Mouse (Mus musculus) gastrocnemius, adult 2 months (tissue): ENCODE data around the gene Gpr180. TPM values are rescaled to one million over a fixed set of nuclear protein-coding genes. Genes with fewer than 3 reads are reported as not detected.

Source experiments
- DNase-seq: peaks from one replicate; pipeline ENCODE4 v3.0.0; 2022
- H3K27ac ChIP-seq: fragments of 200-600 bp; 2 replicates; pipeline ENCODE4 v1.8.1; 2022; ENCODE audit warnings: mild to moderate bottlenecking
- H3K4me3 ChIP-seq: fragments of 200-600 bp; 2 replicates; pipeline ENCODE4 v1.8.1; 2022; ENCODE audit warnings: mild to moderate bottlenecking, moderate library complexity
- CTCF ChIP-seq: fragments of 200-600 bp; IDR thresholded peaks from 2 replicates; pipeline ENCODE4 v1.8.1; 2022; ENCODE audit warnings: antibody characterized with exemption, mild to moderate bottlenecking, moderate library complexity
- intact Hi-C: fragments of 180-260 bp; cut with DNase I; formaldehyde crosslinking; loops from one replicate; pipeline ENCODE4 v1.15.1; 2025
- total RNA-seq, 2 experiments: library from RNA; stranded (reverse); gene quantifications; 2 replicates each; pipeline ENCODE4 v1.2.3; 2021

Gene Gpr180
- total RNA-seq, 2 experiments from 2014 or later, result 29.3 to 32.8 TPM

DNA sequence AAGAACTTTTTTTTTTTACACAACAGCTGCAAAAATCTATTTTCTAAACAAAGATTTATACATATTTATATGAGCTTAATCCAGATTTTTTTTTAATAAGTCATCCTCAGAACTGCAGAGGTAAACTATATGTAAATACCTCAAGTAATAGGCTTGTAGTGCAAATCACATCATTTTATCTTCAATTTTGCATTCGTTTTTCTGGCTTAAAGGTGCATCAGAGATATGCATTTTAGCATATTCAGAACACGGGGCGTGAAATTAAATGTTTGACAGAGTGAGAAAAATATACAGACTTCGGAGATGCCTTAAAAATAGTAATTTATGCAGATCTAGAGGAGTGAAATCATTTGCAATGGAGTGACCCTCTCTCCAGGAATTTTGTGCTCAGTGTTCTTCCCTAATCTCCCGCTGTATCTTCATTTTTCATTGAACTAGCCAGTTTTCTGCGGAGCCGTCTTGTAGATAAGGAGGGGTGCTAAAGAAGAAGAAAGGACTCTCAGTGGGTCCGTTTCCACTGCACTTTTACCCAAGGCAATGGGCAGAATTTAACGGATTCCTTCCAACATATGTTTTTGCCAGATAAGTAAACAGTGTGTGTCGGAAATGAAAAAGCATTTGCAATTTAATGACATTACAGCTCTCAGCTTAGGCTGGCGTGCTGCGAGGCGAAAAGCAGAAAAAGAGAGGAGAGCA is 57.4 kb downstream of the Gpr180 start:
- Histone ChIP-seq H3K4me3 (no peak overlapping the region), H3K27ac (no peak overlapping the region)
- DNase-seq, result no peak
- intact Hi-C loops, result no loop called here
- no peak for TF ChIP-seq CTCF

DNA sequence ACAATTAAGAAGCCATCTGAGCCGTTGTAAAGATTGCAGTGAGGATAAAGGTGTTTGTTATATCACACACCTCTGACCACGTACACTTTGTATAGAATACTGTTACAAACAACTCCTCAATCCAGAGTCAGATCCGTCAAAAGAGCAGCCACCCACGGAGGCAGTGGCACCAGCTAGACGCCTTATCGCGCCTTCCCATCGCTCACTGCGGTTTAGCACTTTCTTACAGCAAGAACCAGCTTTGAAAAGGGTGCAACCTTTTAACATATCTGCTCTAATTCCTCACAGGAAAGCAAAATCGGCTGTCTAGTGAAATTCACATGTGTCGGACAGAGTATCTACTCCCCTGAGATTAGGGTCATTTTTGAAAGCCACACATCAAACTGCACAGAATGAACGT is 60.1 kb downstream of the Gpr180 start:
- Histone ChIP-seq H3K27ac (no peak overlapping the region), H3K4me3 (no peak overlapping the region)
- intact Hi-C loops, result no loop called here
- TF ChIP-seq CTCF, result no peak
- DNase-seq, result no peak

DNA sequence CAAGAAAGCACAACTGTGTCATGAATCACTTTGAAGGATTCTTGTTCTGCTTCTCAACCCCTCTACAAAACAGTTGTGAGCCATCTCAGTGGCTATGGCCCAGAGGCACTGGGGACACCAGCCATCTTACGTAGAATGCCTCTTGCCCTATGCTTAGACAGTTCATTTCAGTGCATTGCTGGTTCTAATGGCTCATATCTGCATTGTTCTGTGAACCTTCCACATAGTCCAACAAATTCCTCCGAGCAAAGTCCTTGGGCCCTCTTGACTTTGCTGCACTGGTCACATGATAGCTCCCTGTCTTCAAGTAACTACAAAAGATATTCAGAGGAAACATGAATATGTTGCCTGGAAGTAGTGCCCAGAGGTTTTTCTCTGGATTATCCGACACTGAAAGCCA is 63.8 kb downstream of the Gpr180 start:
- TF ChIP-seq CTCF, result no peak
- Histone ChIP-seq H3K4me3 (no peak overlapping the region), H3K27ac (no peak overlapping the region)
- no peak for DNase-seq
- intact Hi-C loops, result no loop called here

DNA sequence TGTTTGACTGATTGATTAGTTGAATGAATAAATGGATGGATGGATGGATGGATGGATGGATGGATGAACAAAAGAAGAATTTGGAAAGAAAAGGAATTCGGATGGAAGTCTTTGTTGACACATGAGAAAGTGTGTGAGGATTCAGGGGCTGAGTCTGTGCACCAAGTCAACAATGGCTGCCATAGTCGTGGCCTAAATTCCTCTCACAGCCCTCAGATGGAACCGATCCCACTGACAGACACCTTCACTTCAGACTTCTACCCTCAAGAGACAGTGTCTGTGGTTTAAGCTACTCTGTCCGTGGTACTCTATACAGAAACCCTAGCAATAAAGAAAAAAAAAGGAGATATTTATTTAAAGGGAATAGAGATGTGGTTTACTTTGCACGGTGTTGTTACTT is 65.0 kb downstream of the Gpr180 start:
- no peak for TF ChIP-seq CTCF
- no peak for DNase-seq
- Histone ChIP-seq H3K27ac (no peak overlapping the region), H3K4me3 (no peak overlapping the region)
- intact Hi-C loops, result no loop called here

DNA sequence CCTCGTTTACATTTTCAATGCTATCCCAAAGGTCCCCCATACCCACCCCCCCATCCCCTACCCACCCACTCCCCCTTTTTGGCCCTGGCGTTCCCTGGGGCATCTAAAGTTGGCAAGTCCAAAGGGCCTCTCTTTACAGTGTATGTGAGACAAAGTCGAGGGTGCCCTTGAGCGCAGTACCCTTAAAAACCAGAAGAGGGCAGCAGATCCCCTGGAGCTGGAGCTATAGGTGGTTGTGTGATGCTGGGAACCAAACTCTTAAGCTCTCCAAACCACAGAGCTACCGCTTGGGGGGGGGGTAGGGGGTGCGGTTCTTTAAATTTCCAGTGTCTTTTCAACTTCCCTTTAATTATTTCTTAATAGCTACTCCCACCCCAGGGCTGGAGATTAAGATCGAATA is 66.1 kb downstream of the Gpr180 start:
- Histone ChIP-seq H3K4me3 (no peak overlapping the region), H3K27ac (no peak overlapping the region)
- intact Hi-C loops, result no loop called here
- no peak for DNase-seq
- TF ChIP-seq CTCF, result peak; percentile 41

DNA sequence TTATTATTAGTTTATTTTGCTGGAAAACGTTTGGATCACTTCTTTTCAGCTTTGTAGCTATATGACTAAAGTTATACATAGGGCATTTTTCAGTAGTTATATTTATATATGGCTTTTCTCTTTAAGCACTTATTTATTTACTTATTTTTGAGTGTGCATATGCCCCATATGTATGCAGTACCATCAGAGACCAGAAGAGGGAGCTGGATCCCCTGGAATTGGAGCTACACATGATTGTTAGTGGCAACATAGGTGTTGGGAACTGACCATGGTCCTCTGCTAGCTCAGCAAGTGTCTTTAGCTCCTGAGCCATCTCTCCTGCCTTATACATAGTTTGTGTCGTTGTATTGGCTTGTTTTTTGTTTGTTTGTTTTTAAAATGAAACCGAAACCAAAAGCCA is 70.4 kb downstream of the Gpr180 start:
- DNase-seq, result no peak
- Histone ChIP-seq H3K4me3 (no peak overlapping the region), H3K27ac (no peak overlapping the region)
- TF ChIP-seq CTCF, result 0 out of 2 replicates have a peak, but pooled peaks have one; percentile 2
- intact Hi-C loops, result no loop called here

DNA sequence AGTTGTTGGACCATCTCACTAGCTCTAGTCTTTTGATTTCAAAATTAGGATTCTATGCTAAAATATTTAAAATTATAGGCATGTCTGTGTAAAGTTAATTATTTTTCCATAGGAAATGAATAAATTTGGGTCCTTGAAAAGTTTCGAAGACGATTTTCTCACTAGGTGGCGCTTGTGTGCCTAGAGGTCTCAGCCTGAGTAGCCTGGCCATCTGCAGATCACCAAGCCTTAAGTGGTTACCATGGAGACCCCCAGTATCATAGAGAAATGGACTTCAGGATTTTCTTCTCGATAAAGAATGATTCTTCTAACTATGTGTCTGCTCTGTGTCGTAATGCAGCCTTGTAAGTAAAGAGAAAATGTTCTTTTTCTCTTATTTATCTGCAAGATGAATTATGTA is 72.7 kb downstream of the Gpr180 start:
- intact Hi-C loops, result loop anchor here (2.0 kb wide), 1 partner anchor 383 kb away; no protein-coding TSS in a partner anchor
- DNase-seq, result no peak
- TF ChIP-seq CTCF, result peak; percentile 55
- no peak overlapping the region for H3K4me3 ChIP-seq
- no peak overlapping the region for H3K27ac ChIP-seq

DNA sequence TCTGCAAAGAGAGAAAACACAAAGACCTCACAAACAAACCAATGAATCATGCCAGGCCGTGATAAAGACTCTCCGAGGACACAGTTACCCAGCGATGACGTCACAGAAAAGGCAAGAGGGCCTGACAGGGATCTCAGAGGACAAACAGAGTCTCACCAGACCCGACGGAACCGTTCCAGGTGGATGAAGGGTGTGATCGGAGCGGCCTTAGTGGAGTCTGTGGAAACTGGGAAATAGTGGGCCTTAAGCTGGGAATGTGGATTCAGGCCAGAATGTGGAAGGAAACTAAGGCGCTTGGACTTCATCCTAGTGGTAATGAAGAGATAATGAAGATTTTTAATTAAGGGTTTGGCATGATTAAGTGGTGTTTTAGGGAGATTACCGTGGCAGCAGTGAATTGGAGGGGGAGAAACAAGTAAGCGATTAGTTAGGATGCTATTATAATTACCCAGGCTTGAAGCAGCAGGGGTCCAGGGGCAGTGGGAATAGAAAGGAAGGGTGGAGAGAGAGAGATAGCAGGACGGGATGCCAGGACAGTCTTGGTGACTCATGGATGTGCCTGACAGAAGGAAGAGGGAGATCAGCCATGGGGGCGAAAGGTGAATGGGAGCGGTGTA is 75.3 kb downstream of the Gpr180 start:
- DNase-seq, result no peak
- intact Hi-C loops, result no loop called here
- Histone ChIP-seq H3K4me3 (no peak overlapping the region), H3K27ac (no peak overlapping the region)
- TF ChIP-seq CTCF, result no peak

Other genes with a start within 250 kb of the Gpr180 start
- gene Dct, start 84.9 kb upstream of the Gpr180 start, total RNA-seq, result under 1 TPM; 0.56 to 0.59 TPM
- 1 to 10 TPM; 5.0 to 7.9 TPM for gene Tgds, start 4.4 kb upstream of the Gpr180 start, total RNA-seq
- not detected for gene Sox21, start 99.9 kb downstream of the Gpr180 start, total RNA-seq
- gene Gm9376, start 129.8 kb downstream of the Gpr180 start, total RNA-seq, result not detected